Mouse (Mus musculus): Measurements from ENCODE around the gene Dpp3. TPM values are rescaled to one million over a fixed set of nuclear protein-coding genes. Genes with fewer than 3 reads are reported as not detected.

The Dpp3 gene
- polyA plus RNA-seq, 1 experiment from 2014 or later: 102 TPM

DNA sequence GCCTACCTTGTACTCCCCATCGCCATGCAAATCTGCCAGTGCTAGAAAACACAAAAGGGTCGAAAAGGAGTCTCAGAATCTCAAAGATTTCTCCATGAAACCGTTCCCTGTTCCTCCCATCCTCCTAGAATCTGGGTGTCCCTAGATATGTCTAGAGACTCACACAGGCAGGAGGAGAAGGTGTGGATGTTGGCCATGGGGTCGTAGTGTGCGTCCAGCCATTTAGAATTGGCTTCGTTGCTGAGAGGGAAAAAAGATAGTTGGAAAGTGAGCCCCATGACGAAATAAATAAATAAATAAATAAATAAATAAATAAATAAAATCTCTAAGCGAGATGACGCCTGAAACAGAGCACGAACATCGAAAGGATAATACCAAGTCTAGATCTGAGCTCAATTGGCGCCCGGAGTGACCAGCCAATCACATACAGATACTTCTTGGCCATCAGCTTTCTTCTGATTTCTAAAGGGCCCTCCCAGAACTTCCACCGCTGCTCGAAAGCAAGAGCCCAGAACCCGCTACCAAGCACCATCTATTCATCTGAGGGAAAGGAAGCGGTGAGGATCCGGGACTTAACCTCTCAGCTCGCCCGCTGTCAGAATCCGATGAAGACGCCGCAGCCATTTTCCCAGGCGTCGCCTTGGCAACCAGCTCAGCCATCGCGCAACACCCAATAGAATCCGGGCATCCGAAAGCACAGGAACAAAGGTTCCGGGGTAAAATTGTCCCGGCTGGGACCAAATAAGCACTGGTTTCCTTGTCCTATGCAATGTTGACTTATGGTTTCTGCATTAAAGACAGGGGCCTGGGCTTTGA, 21.9 kb downstream of the Dpp3 start, which contains the start of gene Bbs1:
Bbs1 (minus strand) TSS at position 650 of the 816 bp plus-strand sequence.
- Histone ChIP-seq H3K4me1 (ENCODE audit: control insufficient read depth, insufficient read depth, low read length) (peaks cover 10% of the 10 kb centered on the region; the same call in 1 of the 2 replicates), H3K36me3 (ENCODE audit: control insufficient read depth, insufficient read depth, low read length) (peaks cover 62% of the 10 kb centered on the region), H3K4me3 (replicated peaks; ENCODE audit: low read depth, low read length) (peak within 1 kb of the TSS; percentile 67), H3K27me3 (ENCODE audit: control insufficient read depth, insufficient read depth, low read length) (no peaks in the 10 kb centered on the region), H3K27ac (replicated peaks; ENCODE audit: low read depth, low read length) (peak within 1 kb of the TSS; percentile 81), H3K9me3 (ENCODE audit: control insufficient read depth, low read length) (no peaks in the 10 kb centered on the region), H3K9ac (replicated peaks; ENCODE audit: low read length) (peak within 1 kb of the TSS; percentile 71), H3K4me2 (ENCODE audit: low read length) (peak within 1 kb of the TSS; percentile 82)
- peak; percentile 94 for DNase-seq
- 7% methylated on average over 31 of the region's 31 CpGs for WGBS
- ATAC-seq (ENCODE audit: low FRiP score, low TSS enrichment): peak; percentile 78; the same call in 1 of the 2 replicates

DNA sequence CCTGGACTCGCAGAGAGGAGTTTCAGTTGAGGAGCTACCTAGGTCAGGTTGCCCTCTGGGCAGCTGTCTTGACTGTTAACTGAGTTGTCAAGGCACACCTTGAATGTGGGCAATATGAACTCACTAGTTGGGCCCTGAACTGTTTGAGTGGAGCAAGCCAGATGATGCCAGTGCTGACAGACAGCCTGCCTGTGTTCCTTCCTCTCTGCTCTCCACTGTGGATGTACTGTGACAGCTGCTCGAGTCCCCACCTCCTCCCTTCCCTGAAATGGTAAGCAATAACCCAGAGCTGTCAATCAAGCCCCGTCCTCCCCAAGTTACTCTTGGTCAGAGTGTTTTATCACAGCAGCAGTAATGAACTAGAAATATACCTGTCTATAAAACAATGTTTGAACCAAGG, 28.2 kb downstream of the Dpp3 start:
- H3K36me3 ChIP-seq (ENCODE audit: control insufficient read depth, insufficient read depth, low read length): peaks cover 62% of the 10 kb centered on the region
- H3K9me3 ChIP-seq (ENCODE audit: control insufficient read depth, low read length): no peaks in the 10 kb centered on the region
- ATAC-seq (ENCODE audit: low FRiP score, low TSS enrichment) (no peak), DNase-seq (no peak)
- H3K4me2 ChIP-seq (ENCODE audit: low read length): no peak overlapping the region
- H3K4me3 ChIP-seq (replicated peaks; ENCODE audit: low read depth, low read length): no peak overlapping the region
- H3K9ac ChIP-seq (replicated peaks; ENCODE audit: low read length): no peak overlapping the region
- H3K27ac ChIP-seq (replicated peaks; ENCODE audit: low read depth, low read length): no peak overlapping the region
- 87% methylated on average over 3 of the region's 3 CpGs for WGBS
- no peaks in the 10 kb centered on the region for H3K27me3 ChIP-seq (ENCODE audit: control insufficient read depth, insufficient read depth, low read length)
- no peaks in the 10 kb centered on the region for H3K4me1 ChIP-seq (ENCODE audit: control insufficient read depth, insufficient read depth, low read length)

DNA sequence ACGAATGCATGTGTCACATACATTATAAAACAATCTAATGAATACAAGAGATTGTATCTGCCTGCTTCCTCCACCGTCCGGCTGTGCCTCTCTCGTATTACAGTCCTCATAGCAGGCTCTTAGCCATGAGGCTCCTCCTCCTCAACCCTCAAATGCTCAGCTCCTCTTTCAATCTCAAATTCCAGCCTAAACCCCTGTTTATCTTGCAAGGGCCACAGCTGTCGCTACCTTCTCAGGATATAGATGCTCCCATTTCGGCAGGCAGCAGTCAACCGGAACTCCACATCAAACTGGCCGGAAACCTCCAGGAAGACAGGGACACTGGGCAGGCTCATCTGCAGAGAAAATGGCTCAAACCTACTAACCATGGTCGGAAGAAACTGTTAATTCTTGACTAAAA, 29.1 kb downstream of the Dpp3 start:
- ATAC-seq (ENCODE audit: low FRiP score, low TSS enrichment) (no peak), DNase-seq (no peak)
- Histone ChIP-seq H3K36me3 (ENCODE audit: control insufficient read depth, insufficient read depth, low read length) (peaks cover 71% of the 10 kb centered on the region), H3K4me1 (ENCODE audit: control insufficient read depth, insufficient read depth, low read length) (no peaks in the 10 kb centered on the region), H3K4me3 (replicated peaks; ENCODE audit: low read depth, low read length) (no peak overlapping the region), H3K27ac (replicated peaks; ENCODE audit: low read depth, low read length) (no peak overlapping the region), H3K4me2 (ENCODE audit: low read length) (no peak overlapping the region), H3K27me3 (ENCODE audit: control insufficient read depth, insufficient read depth, low read length) (no peaks in the 10 kb centered on the region), H3K9ac (replicated peaks; ENCODE audit: low read length) (no peak overlapping the region), H3K9me3 (ENCODE audit: control insufficient read depth, low read length) (no peaks in the 10 kb centered on the region)
- WGBS: 87% methylated on average over 9 of the region's 9 CpGs

DNA sequence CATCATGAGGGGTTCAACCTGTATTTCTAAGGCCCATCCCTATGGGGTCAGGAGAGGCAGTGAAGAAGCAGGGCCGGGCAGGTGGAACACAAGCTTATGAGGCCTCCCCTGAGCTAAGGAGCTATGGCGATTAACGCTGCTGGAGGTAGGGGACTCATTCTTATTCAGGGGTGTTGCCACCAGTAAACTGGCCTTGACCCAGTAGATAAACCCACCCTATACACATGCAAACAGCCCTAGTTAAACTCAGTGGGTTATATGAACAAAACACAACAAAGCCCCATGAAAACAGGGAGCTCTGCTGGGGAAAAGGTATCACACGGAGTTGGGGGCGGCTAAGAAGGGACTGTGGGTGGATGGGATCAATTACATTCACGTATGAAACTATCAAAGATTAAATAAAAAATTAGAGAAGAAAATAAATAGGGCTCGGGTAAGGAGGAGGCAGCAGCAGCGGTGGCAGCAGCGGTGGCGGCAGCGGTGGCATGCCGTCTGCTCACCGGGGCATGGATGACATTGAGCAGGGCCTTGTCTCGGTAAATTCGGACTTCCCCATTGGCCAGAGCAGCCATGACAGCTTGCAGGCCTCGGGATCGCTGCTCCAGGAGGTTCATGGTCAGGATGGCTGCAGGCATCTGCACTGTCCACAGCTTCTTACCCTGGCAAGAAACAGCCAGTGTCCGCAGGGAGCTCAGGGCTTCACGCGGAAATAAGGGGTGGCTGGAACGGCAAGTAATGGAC, 31.1 kb downstream of the Dpp3 start:
- H3K9ac ChIP-seq (replicated peaks; ENCODE audit: low read length): no peak overlapping the region
- H3K27me3 ChIP-seq (ENCODE audit: control insufficient read depth, insufficient read depth, low read length): no peaks in the 10 kb centered on the region
- WGBS: 53% methylated on average over 21 of the region's 21 CpGs
- no peak for ATAC-seq (ENCODE audit: low FRiP score, low TSS enrichment)
- H3K36me3 ChIP-seq (ENCODE audit: control insufficient read depth, insufficient read depth, low read length): peaks cover 69% of the 10 kb centered on the region
- H3K4me1 ChIP-seq (ENCODE audit: control insufficient read depth, insufficient read depth, low read length): no peaks in the 10 kb centered on the region
- no peak for DNase-seq
- H3K27ac ChIP-seq (replicated peaks; ENCODE audit: low read depth, low read length): no peak overlapping the region
- H3K4me3 ChIP-seq (replicated peaks; ENCODE audit: low read depth, low read length): no peak overlapping the region
- H3K9me3 ChIP-seq (ENCODE audit: control insufficient read depth, low read length): no peaks in the 10 kb centered on the region
- no peak overlapping the region for H3K4me2 ChIP-seq (ENCODE audit: low read length)

DNA sequence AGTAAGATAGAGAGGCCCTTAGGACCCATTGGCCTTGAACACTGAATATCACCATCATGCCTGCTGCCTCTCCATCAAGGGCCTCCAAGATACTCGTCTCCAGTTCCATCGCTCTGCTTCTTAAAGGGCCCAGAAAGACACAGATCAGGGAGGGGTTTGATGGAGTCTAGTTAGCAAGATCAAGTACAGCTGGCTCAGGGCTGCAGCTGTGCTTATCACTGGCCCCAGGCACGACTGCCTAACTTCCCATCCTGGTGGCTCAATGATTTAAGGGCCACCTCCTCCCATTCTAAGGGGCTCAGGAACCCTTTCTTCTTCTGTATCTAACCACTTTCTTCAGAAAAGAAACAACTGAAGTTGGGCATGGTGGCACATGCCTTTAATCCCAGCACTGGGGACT, 36.3 kb downstream of the Dpp3 start:
- WGBS: 86% methylated on average over 3 of the region's 3 CpGs
- no peak overlapping the region for H3K4me2 ChIP-seq (ENCODE audit: low read length)
- no peak overlapping the region for H3K27ac ChIP-seq (replicated peaks; ENCODE audit: low read depth, low read length)
- H3K4me3 ChIP-seq (replicated peaks; ENCODE audit: low read depth, low read length): no peak overlapping the region
- no peaks in the 10 kb centered on the region for H3K9me3 ChIP-seq (ENCODE audit: control insufficient read depth, low read length)
- H3K4me1 ChIP-seq (ENCODE audit: control insufficient read depth, insufficient read depth, low read length): no peaks in the 10 kb centered on the region
- ATAC-seq (ENCODE audit: low FRiP score, low TSS enrichment): no peak
- H3K36me3 ChIP-seq (ENCODE audit: control insufficient read depth, insufficient read depth, low read length): peaks cover 58% of the 10 kb centered on the region
- no peaks in the 10 kb centered on the region for H3K27me3 ChIP-seq (ENCODE audit: control insufficient read depth, insufficient read depth, low read length)
- no peak overlapping the region for H3K9ac ChIP-seq (replicated peaks; ENCODE audit: low read length)
- no peak for DNase-seq

DNA sequence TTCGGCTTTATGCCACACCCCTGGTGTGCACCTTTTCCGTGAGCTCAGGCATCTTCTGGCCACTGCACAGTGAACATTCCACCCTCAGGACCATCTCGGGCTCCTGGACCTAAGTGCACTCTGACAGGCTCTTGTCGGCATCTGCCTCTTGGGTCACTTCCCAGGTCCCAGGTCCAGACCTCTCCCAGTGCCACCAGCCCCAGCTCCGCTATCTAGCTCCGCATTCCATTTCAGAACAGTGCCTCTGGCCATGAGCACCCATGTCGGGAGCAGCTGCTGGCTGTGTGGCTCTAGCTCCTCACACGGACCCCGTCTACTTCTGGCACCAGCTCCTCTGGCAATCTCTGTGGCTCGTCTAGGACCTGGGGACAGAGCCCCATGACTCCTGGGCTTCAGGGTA, 38.3 kb downstream of the Dpp3 start:
- H3K27ac ChIP-seq (replicated peaks; ENCODE audit: low read depth, low read length): no peak overlapping the region

DNA sequence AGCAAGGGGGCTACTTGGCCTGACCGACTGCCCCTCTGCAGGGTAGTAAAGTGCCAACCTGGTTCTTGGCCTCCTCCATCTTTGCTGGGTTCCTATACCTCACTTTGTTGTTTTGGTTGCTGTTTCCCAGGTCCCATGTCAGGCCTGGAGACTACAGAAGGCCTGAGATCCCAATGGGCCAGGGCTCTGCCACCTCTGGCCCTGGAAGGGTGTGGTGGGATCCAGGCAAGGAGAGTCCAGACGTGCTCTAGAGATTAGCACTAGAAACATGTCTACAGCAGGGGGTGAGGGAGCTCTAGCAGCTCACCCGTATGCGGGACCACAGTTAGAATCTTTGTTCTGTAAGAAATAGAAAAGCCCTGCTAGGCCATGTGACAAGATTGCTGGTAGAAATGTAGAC, 44.1 kb downstream of the Dpp3 start:
- 88% methylated on average over 4 of the region's 4 CpGs for WGBS
- ATAC-seq (ENCODE audit: low FRiP score, low TSS enrichment): no peak
- Histone ChIP-seq H3K9me3 (ENCODE audit: control insufficient read depth, low read length) (no peaks in the 10 kb centered on the region), H3K4me3 (replicated peaks; ENCODE audit: low read depth, low read length) (no peak overlapping the region), H3K4me2 (ENCODE audit: low read length) (no peak overlapping the region), H3K4me1 (ENCODE audit: control insufficient read depth, insufficient read depth, low read length) (peaks cover 4% of the 10 kb centered on the region; the same call in 1 of the 2 replicates), H3K27ac (replicated peaks; ENCODE audit: low read depth, low read length) (no peak overlapping the region), H3K27me3 (ENCODE audit: control insufficient read depth, insufficient read depth, low read length) (no peaks in the 10 kb centered on the region), H3K36me3 (ENCODE audit: control insufficient read depth, insufficient read depth, low read length) (peaks cover 11% of the 10 kb centered on the region; the same call in 1 of the 2 replicates), H3K9ac (replicated peaks; ENCODE audit: low read length) (no peak overlapping the region)
- no peak for DNase-seq

More for the DNA sequence above, 38.3 kb downstream of the Dpp3 start:
- WGBS: 91% methylated on average over 10 of the region's 10 CpGs
- H3K4me1 ChIP-seq (ENCODE audit: control insufficient read depth, insufficient read depth, low read length): no peaks in the 10 kb centered on the region
- peaks cover 52% of the 10 kb centered on the region for H3K36me3 ChIP-seq (ENCODE audit: control insufficient read depth, insufficient read depth, low read length)
- ATAC-seq (ENCODE audit: low FRiP score, low TSS enrichment) (no peak), DNase-seq (no peak)
- H3K9ac ChIP-seq (replicated peaks; ENCODE audit: low read length): no peak overlapping the region
- H3K4me2 ChIP-seq (ENCODE audit: low read length): no peak overlapping the region
- no peak overlapping the region for H3K4me3 ChIP-seq (replicated peaks; ENCODE audit: low read depth, low read length)
- no peaks in the 10 kb centered on the region for H3K27me3 ChIP-seq (ENCODE audit: control insufficient read depth, insufficient read depth, low read length)
- H3K9me3 ChIP-seq (ENCODE audit: control insufficient read depth, low read length): no peaks in the 10 kb centered on the region

DNA sequence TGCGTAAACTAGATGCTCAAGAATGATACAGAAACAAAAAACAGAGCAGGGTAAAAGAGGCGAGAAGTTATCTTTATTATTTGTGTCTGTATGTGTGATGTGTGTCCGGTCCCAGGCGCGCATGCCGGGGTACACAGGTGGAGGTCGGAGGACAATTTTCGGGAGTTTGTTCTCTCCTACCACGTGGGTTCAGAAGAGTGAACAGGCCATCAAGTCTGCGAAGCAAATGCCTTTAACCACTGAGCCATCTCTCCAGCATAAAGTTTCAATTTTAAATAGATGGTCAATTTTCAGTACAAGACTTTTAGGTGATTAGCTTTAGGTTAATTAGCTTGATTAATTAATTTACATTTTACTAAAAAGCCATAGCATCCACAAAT, 48.8 kb downstream of the Dpp3 start:
- 67% methylated on average over 10 of the region's 10 CpGs for WGBS
- H3K36me3 ChIP-seq (ENCODE audit: control insufficient read depth, insufficient read depth, low read length): peaks cover 11% of the 10 kb centered on the region; the same call in 1 of the 2 replicates
- peaks cover 10% of the 10 kb centered on the region for H3K4me1 ChIP-seq (ENCODE audit: control insufficient read depth, insufficient read depth, low read length)
- no peaks in the 10 kb centered on the region for H3K9me3 ChIP-seq (ENCODE audit: control insufficient read depth, low read length)
- no peak overlapping the region for H3K27ac ChIP-seq (replicated peaks; ENCODE audit: low read depth, low read length)
- peak overlapping the region; percentile 87 for H3K4me2 ChIP-seq (ENCODE audit: low read length)
- peak overlapping the region; percentile 78 for H3K9ac ChIP-seq (replicated peaks; ENCODE audit: low read length)
- H3K4me3 ChIP-seq (replicated peaks; ENCODE audit: low read depth, low read length): peak overlapping the region; percentile 85
- DNase-seq: no peak
- no peaks in the 10 kb centered on the region for H3K27me3 ChIP-seq (ENCODE audit: control insufficient read depth, insufficient read depth, low read length)
- ATAC-seq (ENCODE audit: low FRiP score, low TSS enrichment): no peak
